Mouse (Mus musculus) kidney, adult 2 months (tissue): ENCODE results near the gene Arap1. TPM values are rescaled to one million over a fixed set of nuclear protein-coding genes. Genes with fewer than 3 reads are reported as not detected.

Experiments used
- DNase-seq: peaks from one replicate; pipeline ENCODE4 v3.0.0; 2021
- H3K27ac ChIP-seq: fragments of 200-500 bp; 2 replicates; pipeline ENCODE4 v1.5.1; 2012; ENCODE audit warnings: low read depth, low read length, control low read depth, inconsistent platforms; ENCODE audit not compliant: insufficient read depth
- H3K27me3 ChIP-seq: fragments of 200-500 bp; replicated peaks from 2 replicates; pipeline ENCODE4 v1.6.1; 2012; ENCODE audit warnings: mild to moderate bottlenecking, moderate library complexity, low read length, inconsistent platforms; ENCODE audit not compliant: control insufficient read depth, insufficient read depth
- H3K36me3 ChIP-seq: fragments of 200-500 bp; 2 replicates; pipeline ENCODE4 v1.6.1; 2012; ENCODE audit warnings: mild to moderate bottlenecking, moderate library complexity, low read length, inconsistent platforms; ENCODE audit not compliant: control insufficient read depth, insufficient read depth
- H3K4me1 ChIP-seq: fragments of 200-500 bp; 2 replicates; pipeline ENCODE4 v1.6.1; 2011; ENCODE audit warnings: low read length; ENCODE audit not compliant: control insufficient read depth, insufficient read depth
- H3K4me3 ChIP-seq: fragments of 200-500 bp; 2 replicates; pipeline ENCODE4 v1.5.1; 2011; ENCODE audit warnings: mild to moderate bottlenecking, low read depth, low read length, control low read depth; ENCODE audit not compliant: insufficient read depth
- CTCF ChIP-seq: fragments of 200-500 bp; conservative IDR thresholded peaks from 2 replicates; pipeline ENCODE4 v1.5.1; 2011; ENCODE audit warnings: low read depth, mild to moderate bottlenecking, control low read depth, low read length, moderate library complexity, mixed read lengths; ENCODE audit not compliant: insufficient read depth, insufficient read length
- POLR2A ChIP-seq: fragments of 200-500 bp; IDR thresholded peaks from one replicate; pipeline ENCODE4 v1.6.1; 2011; ENCODE audit warnings: low read depth, low read length, control low read depth
- WGBS: fragments of 180-500 bp; shearing (Covaris S2); methylation state at CpG from one replicate; pipeline ENCODE4 v1.1.7; 2018; 5-methylcytosine and 5-hydroxymethylcytosine counted together
- polyA plus RNA-seq: library from polyadenylated mRNA; depleted of rRNA; stranded (reverse); fragments of >200 nt; gene quantifications from 2 replicates; pipeline ENCODE4 v1.2.3, GENCODE M21; 2012

The Arap1 gene
- polyA plus RNA-seq, 1 experiment, result 69.7 TPM

- no peak overlapping the region for H3K27ac ChIP-seq
- WGBS, result 87% methylated on average over 5 of the region's 5 CpGs
- no peaks in the 10 kb centered on the region for H3K27me3 ChIP-seq
- H3K36me3 ChIP-seq, result no peaks in the 10 kb centered on the region; the same call in 1 of the 2 replicates
- no peak for DNase-seq
- no peak overlapping the region for H3K4me3 ChIP-seq
- TF ChIP-seq CTCF (no peak), POLR2A (no peak)
- H3K4me1 ChIP-seq, result peaks cover 4% of the 10 kb centered on the region
Measured at GRCm38 (mm10) chr7:101332045-101332831, 15.6 kb upstream of the Arap1 start.

- no peak overlapping the region for H3K27ac ChIP-seq
Measured at GRCm38 (mm10) chr7:101335228-101335627, 12.6 kb upstream of the Arap1 start.

GRCm38 (mm10) chr7:101336686-101337085 is 11.2 kb upstream of the Arap1 start:
- Histone ChIP-seq H3K4me1 (peaks cover 4% of the 10 kb centered on the region; the same call in 1 of the 2 replicates), H3K27me3 (no peaks in the 10 kb centered on the region), H3K4me3 (no peak overlapping the region), H3K36me3 (no peaks in the 10 kb centered on the region; the same call in 1 of the 2 replicates), H3K27ac (no peak overlapping the region)
- no peak for TF ChIP-seq CTCF
- no peak for TF ChIP-seq POLR2A
- no peak for DNase-seq
- 87% methylated on average over 3 of the region's 3 CpGs for WGBS

More at GRCm38 (mm10) chr7:101335228-101335627, 12.6 kb upstream of the Arap1 start:
- H3K4me3 ChIP-seq, result no peak overlapping the region
- WGBS, result 71% methylated on average over 2 of the region's 2 CpGs
- no peaks in the 10 kb centered on the region; the same call in 1 of the 2 replicates for H3K4me1 ChIP-seq
- TF ChIP-seq CTCF (no peak), POLR2A (no peak)
- no peaks in the 10 kb centered on the region; the same call in 1 of the 2 replicates for H3K36me3 ChIP-seq
- H3K27me3 ChIP-seq, result no peaks in the 10 kb centered on the region
- no peak for DNase-seq

GRCm38 (mm10) chr7:101337401-101337800 is 10.5 kb upstream of the Arap1 start:
- no peak for TF ChIP-seq POLR2A
- TF ChIP-seq CTCF, result no peak
- no peaks in the 10 kb centered on the region for H3K27me3 ChIP-seq
- no peak overlapping the region for H3K27ac ChIP-seq
- no peak overlapping the region for H3K4me3 ChIP-seq
- WGBS, result 77% methylated on average over 3 of the region's 3 CpGs
- H3K4me1 ChIP-seq, result peaks cover 5% of the 10 kb centered on the region; the same call in 1 of the 2 replicates
- no peaks in the 10 kb centered on the region; the same call in 1 of the 2 replicates for H3K36me3 ChIP-seq
- DNase-seq, result peak; percentile 41

DNA sequence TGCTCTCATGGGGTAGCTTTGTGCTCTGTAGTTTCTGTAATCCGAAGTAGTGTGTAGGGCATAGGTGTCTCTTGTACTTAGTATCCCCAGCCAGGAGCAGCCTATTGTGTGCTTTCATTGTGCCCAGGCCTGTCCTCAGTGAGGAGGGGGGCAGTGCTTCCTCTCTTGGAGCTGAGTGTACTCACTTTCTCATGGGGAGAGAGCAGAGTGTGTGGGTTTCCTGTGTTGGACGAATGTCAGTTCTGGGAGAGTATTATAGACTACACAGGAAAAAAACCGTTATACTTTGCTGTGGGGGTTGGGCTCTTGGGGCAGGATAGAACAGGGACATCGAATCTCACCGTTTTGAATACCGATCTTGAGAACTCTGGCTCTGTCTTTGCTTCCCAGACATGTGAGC is 6.5 kb upstream of the Arap1 start:
- WGBS, result 25% methylated on average over 6 of the region's 6 CpGs
- no peaks in the 10 kb centered on the region for H3K27me3 ChIP-seq
- H3K4me1 ChIP-seq, result peaks cover 5% of the 10 kb centered on the region; the same call in 1 of the 2 replicates
- no peak for DNase-seq
- no peak overlapping the region for H3K4me3 ChIP-seq
- TF ChIP-seq CTCF, result no peak
- TF ChIP-seq POLR2A, result no peak
- H3K27ac ChIP-seq, result no peak overlapping the region
- no peaks in the 10 kb centered on the region for H3K36me3 ChIP-seq

GRCm38 (mm10) chr7:101343135-101343534 is 4.7 kb upstream of the Arap1 start:
- 61% methylated on average over 7 of the region's 7 CpGs for WGBS
- Histone ChIP-seq H3K27ac (no peak overlapping the region), H3K36me3 (no peaks in the 10 kb centered on the region)

GRCm38 (mm10) chr7:101344892-101345291 is 3.0 kb upstream of the Arap1 start:
- Histone ChIP-seq H3K4me3 (no peak overlapping the region), H3K27ac (no peak overlapping the region), H3K36me3 (no peaks in the 10 kb centered on the region), H3K27me3 (no peaks in the 10 kb centered on the region), H3K4me1 (peaks cover 8% of the 10 kb centered on the region; the same call in 1 of the 2 replicates)
- TF ChIP-seq CTCF (no peak), POLR2A (no peak)
- no peak for DNase-seq
- WGBS, result 66% methylated on average over 4 of the region's 4 CpGs

More at GRCm38 (mm10) chr7:101343135-101343534, 4.7 kb upstream of the Arap1 start:
- no peak for TF ChIP-seq POLR2A
- no peak for TF ChIP-seq CTCF
- Histone ChIP-seq H3K27me3 (no peaks in the 10 kb centered on the region), H3K4me3 (no peak overlapping the region), H3K4me1 (peaks cover 5% of the 10 kb centered on the region; the same call in 1 of the 2 replicates)
- DNase-seq, result no peak
